Mouse (Mus musculus): ENCODE measurements around the gene D930007J09Rik. TPM values are rescaled to one million over a fixed set of nuclear protein-coding genes. Genes with fewer than 3 reads are reported as not detected.

Gene D930007J09Rik
- not detected in 2 replicates for total RNA-seq (2015)
- not detected in 2 replicates for total RNA-seq (2017)

- peak; percentile 20 for ATAC-seq (replicated peaks; ENCODE audit: poor library complexity)
Measured at GRCm38 (mm10) chr13:32802259-32803081, at the start of gene D930007J09Rik. Gene D930007J09Rik (minus strand): TSS chr13:32802849.

GRCm38 (mm10) chr13:32851967-32852366 is 49.3 kb upstream of the D930007J09Rik start:
- peak; percentile 69 for ATAC-seq (replicated peaks; ENCODE audit: poor library complexity)

GRCm38 (mm10) chr13:32850668-32851404 is 48.2 kb upstream of the D930007J09Rik start, which contains the start of gene Serpinb1a:
Gene Serpinb1a (minus strand): TSS chr13:32851185.
- peak; percentile 84 for ATAC-seq (replicated peaks; ENCODE audit: poor library complexity)

- ATAC-seq (replicated peaks; ENCODE audit: poor library complexity): peak; percentile 15
Measured at GRCm38 (mm10) chr13:32850156-32850555, 47.5 kb upstream of the D930007J09Rik start.

- ATAC-seq (replicated peaks; ENCODE audit: poor library complexity): no peak
Measured at GRCm38 (mm10) chr13:32849531-32850123, 47.0 kb upstream of the D930007J09Rik start.

- peak; percentile 45 for ATAC-seq (replicated peaks; ENCODE audit: poor library complexity)
Measured at GRCm38 (mm10) chr13:32849092-32849491, 46.4 kb upstream of the D930007J09Rik start.

GRCm38 (mm10) chr13:32846221-32846620 is 43.6 kb upstream of the D930007J09Rik start:
- no peak for ATAC-seq (replicated peaks; ENCODE audit: poor library complexity)

GRCm38 (mm10) chr13:32841349-32841748 is 38.7 kb upstream of the D930007J09Rik start:
- ATAC-seq (replicated peaks; ENCODE audit: poor library complexity): no peak

- peak; percentile 41 for ATAC-seq (replicated peaks; ENCODE audit: poor library complexity)
Measured at GRCm38 (mm10) chr13:32839314-32839713, 36.7 kb upstream of the D930007J09Rik start.

- peak; percentile 54 for ATAC-seq (replicated peaks; ENCODE audit: poor library complexity)
Measured at GRCm38 (mm10) chr13:32834513-32834912, 31.9 kb upstream of the D930007J09Rik start.

GRCm38 (mm10) chr13:32833237-32833636 is 30.6 kb upstream of the D930007J09Rik start:
- peak; percentile 35 for ATAC-seq (replicated peaks; ENCODE audit: poor library complexity)

GRCm38 (mm10) chr13:32832776-32833175 is 30.1 kb upstream of the D930007J09Rik start:
- ATAC-seq (replicated peaks; ENCODE audit: poor library complexity): peak; percentile 69

GRCm38 (mm10) chr13:32831505-32832273 is 29.0 kb upstream of the D930007J09Rik start:
- ATAC-seq (replicated peaks; ENCODE audit: poor library complexity): no peak

- ATAC-seq (replicated peaks; ENCODE audit: poor library complexity): 0 out of 2 replicates have a peak, but pooled peaks have one; percentile 9
Measured at GRCm38 (mm10) chr13:32828886-32829285, 26.2 kb upstream of the D930007J09Rik start.

GRCm38 (mm10) chr13:32827951-32828350 is 25.3 kb upstream of the D930007J09Rik start:
- peak; percentile 59 for ATAC-seq (replicated peaks; ENCODE audit: poor library complexity)

- no peak for ATAC-seq (replicated peaks; ENCODE audit: poor library complexity)
Measured at GRCm38 (mm10) chr13:32827111-32827822, 24.6 kb upstream of the D930007J09Rik start.

- no peak for ATAC-seq (replicated peaks; ENCODE audit: poor library complexity)
Measured at GRCm38 (mm10) chr13:32825546-32825945, 22.9 kb upstream of the D930007J09Rik start.

- no peak for ATAC-seq (replicated peaks; ENCODE audit: poor library complexity)
Measured at GRCm38 (mm10) chr13:32824377-32825330, 22.0 kb upstream of the D930007J09Rik start.

GRCm38 (mm10) chr13:32823126-32823525 is 20.5 kb upstream of the D930007J09Rik start:
- ATAC-seq (replicated peaks; ENCODE audit: poor library complexity): no peak

All from megakaryocyte progenitor cell, adult 5-6 weeks (primary cell).